Mouse (Mus musculus): ENCODE data around the gene Cryzl1. TPM values are rescaled to one million over a fixed set of nuclear protein-coding genes. Genes with fewer than 3 reads are reported as not detected.
"Not testable (repeated sequence)": the region's sequence is repeated elsewhere in the genome, so short reads cannot be mapped to it uniquely, and the experiment has no call there.

Cryzl1 gene
- total RNA-seq, 2 experiments from 2014 or later, result 12.1 to 20.0 TPM

- DNase-seq, result no peak
Observed at GRCm38 (mm10) chr16:91688023-91688618, 40.7 kb downstream of the Cryzl1 start.

DNA sequence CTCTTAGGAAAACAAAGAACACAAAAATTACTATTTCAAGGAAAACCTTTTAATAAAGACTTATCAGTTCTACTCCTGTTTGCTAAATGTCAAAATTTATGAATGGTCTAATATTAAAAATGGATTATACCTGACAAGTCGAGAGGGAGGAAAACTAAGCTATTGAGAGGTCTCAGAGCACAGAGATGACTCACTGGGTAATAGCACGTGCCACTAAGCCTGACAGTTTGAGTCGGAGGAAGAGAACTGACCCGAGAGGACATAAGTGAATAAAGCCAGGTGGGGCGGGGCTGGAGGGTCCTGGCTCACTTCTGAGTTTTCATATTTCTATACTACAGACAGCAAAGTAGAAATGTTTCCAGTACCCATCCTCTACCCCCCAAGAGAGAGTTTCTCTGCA is 42.4 kb downstream of the Cryzl1 start:
- no peak for DNase-seq

DNA sequence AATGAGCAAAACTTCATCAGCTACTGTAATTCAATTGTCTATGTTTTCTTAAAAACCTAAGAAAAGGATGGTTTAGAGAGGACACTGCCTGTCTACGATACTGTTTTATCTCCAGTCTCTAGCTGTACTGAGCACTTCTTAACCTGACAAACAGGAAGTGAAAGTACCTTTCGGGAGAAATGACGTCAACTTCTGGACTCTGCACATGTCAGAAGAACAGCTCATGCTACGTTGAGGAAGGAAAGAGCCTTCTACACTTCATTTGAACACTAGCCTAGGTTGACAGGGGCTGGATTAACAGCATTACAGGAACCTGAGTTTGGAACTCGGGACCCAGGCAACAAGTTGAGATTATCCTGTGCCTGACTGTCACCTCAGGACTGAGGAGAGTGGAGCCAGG is 43.2 kb downstream of the Cryzl1 start:
- no peak for DNase-seq

DNA sequence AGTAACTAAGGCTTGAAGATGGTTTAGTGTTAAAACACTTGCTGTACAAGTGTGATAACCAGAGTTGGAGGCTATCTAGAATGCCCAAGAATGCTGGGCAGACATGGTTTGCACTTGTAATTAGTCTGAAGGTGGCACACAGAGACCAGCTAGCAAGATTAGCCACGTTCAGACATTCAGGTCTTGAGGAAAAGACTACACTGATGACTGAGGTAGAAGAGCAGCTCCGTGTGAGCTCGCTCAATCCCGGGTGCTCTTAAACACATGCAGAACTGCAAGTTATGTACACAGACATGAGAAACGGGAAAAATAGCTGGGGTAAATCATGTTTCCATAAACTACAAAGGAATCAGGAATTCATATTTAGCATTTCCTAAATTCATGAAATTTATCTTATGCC is 48.1 kb downstream of the Cryzl1 start:
- no peak for DNase-seq

- no peak for DNase-seq
Observed at GRCm38 (mm10) chr16:91678147-91678911, 50.4 kb downstream of the Cryzl1 start.

- DNase-seq, result no peak
Observed at GRCm38 (mm10) chr16:91674500-91674899, 54.3 kb downstream of the Cryzl1 start.

GRCm38 (mm10) chr16:91663795-91664194 is 65.0 kb downstream of the Cryzl1 start:
- DNase-seq, result no peak

GRCm38 (mm10) chr16:91662336-91662735 is 66.4 kb downstream of the Cryzl1 start:
- no peak for DNase-seq

DNA sequence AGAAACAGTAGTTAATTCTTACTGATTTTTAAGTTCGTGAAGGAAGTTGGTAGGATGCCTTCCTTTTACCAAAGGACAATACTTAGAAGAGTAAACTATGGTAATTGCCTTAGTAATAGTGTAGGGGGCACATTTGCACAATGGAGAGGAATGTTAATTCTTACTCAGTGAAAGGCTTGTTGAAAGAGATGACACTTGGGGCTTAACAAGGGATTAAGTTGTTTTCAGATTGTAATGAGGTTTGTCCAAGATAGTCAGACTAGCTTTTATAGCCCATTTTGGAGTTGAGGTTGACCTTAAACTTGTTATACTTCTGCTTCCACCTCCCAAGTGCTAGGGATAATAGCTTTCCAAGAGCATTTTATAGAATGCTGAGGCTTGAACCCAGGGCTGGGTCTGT is 67.4 kb downstream of the Cryzl1 start:
- no peak for DNase-seq

GRCm38 (mm10) chr16:91659798-91660197 is 69.0 kb downstream of the Cryzl1 start:
- DNase-seq, result no peak

DNA sequence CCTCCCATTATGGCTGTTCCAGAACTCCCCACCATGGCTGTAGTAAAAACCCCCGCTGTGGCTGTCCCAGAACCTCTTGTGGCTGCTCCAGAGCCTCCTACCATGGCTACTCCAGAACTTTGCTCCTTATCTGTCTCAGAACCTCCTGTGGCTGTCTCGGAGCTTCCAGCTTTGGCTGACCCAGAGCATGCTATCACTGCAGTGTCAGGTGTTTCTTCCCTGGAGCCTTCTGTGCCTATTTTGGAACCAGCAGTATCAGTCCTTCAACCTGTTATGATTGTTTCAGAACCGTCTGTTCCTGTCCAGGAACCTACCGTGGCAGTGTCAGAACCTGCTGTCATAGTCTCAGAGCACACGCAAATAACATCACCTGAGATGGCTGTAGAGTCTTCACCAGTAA is 70.3 kb downstream of the Cryzl1 start:
- DNase-seq, result no peak

DNA sequence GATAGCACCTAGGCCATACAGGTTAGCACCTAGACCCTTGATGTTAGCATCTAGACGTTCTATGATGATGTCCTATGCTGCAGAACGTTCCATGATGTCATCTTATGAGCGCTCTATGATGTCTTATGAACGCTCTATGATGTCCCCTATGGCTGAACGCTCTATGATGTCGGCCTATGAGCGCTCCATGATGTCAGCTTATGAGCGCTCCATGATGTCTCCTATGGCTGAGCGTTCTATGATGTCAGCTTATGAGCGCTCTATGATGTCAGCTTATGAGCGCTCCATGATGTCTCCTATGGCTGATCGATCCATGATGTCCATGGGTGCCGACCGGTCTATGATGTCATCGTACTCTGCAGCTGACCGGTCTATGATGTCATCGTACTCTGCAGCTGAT is 71.5 kb downstream of the Cryzl1 start:
- no peak for DNase-seq

DNA sequence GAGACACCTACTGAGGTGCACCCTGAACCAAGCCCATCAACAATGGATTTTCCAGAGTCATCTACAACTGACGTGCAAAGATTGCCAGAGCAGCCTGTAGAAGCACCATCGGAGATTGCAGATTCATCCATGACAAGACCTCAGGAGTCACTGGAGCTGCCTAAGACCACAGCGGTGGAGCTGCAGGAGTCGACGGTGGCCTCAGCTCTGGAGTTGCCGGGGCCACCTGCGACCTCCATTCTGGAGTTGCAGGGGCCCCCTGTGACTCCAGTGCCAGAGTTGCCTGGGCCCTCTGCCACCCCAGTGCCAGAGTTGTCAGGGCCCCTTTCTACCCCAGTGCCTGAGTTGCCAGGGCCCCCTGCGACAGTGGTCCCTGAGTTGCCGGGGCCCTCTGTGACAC is 73.5 kb downstream of the Cryzl1 start:
- no peak for DNase-seq

DNA sequence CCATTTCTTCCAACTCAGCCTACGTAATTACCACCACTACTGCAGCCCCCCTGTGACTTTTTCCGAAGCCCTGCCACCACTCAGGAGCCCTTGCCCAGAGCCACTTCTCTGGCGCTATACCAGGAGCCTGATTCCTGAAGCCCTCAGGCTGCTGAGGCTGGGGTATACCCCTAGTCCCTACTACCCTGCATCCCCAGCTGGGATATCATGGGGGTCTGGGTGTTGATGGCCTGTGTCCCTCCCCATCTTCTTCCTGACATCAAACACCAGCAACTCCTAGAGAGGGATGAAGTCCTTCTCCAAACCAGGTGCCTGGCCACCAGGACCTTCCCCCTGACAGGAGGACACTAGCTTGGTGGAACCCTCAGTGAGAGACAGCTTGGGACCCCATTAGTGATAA is 76.6 kb downstream of the Cryzl1 start:
- no peak for DNase-seq

DNA sequence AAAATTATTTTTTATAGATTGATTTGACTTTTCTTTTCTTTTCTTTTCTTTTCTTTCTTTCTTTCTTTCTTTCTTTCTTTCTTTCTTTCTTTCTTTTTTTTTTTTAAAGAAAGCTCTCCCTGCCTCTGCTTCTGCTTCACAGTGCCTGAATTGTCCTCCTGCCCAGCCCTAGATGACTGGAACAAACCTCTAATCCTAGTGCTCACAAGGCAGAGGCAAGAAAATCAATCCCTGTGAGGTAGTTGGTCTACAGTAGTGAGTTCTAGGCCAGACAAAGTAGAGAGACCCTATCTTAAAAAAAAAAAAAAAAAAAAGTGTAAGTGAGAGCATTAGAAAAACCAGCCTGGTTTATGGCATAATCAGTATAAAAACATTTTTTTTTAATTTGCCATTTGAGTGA is 79.0 kb downstream of the Cryzl1 start:
- no peak for DNase-seq

DNA sequence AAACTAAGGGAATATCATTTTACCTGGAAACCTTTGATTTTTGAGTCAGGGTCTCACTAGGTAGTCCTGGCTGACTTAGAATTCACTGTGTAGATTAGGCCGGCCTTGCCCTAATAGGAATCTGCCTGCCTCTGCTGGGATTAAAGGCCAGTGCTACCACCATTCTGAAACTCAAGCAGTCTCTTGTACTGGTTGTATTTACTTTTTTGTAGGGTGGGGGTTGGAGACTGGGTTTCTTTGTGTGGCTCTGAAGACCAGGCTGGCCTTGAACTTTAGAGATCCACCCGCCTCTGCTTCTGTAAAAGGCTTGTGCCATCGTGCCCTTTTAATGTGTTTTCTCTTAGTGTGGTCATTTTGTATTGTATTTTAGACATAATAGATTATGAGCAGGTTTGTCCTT is 79.5 kb downstream of the Cryzl1 start:
- DNase-seq, result no peak

DNA sequence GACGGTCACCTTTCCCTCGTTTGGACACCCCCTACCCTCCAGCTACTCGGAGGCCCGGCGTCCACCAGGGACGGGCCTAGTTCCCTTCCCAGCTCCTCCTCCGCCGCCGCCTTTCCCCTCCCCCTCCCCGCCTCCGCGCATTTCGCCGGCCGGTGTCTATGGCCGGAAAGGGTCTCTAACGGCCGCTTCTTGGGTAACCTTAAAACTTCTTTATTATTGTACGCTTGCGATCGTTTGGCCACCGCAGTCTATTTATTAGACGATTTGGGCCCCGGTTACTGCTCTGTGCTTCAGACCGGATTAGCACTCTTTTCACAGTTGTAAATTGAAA is 80.6 kb downstream of the Cryzl1 start:
- DNase-seq, result peak; percentile 81

- peak; percentile 98 for DNase-seq
Observed at GRCm38 (mm10) chr16:91647461-91648219, 81.1 kb downstream of the Cryzl1 start, which contains the start of gene Son. TSS of gene Son (plus strand) at chr16:91647506.

DNA sequence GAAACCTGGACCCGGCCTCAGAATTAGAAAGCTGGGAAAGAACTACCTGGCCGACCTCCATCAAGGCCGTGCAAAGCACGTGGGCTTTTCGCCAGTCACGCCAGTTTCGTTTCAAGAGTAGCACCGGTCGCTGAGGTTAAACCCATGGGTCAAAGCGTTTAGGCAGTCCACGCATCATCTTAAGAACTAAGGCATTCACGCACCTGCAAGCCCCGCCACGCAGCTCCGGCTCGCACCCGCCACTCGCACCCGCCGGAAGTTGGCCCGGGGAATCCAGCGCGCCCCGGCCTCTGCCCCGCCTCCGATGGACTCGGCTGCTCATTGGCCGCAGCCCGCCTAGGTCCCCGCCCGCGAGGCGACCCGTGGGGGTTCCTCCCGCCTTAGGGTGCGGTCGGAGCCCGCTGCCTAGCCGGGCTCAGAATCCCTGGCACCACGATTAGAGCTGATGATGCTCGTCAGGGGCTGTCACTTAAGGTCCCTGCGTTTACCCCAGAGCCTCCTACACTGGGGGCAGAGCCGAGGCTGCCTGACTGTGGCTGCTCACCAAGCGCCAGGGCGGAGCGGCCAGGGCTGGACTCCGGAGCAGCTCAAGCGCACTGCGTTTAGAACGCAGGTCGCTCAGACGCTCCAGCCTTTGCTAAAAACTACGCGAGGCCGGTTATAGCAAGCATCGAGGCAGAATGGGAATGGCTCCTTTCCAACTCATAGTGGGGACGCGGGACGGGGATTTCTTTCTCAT is 81.9 kb downstream of the Cryzl1 start, which contains the start of gene Gart:
TSS of gene Gart (minus strand) at position 272 of the 739 bp plus-strand sequence.
- DNase-seq, result peak; percentile 96

GRCm38 (mm10) chr16:91645995-91646602 is 82.7 kb downstream of the Cryzl1 start:
- DNase-seq, result no peak

DNA sequence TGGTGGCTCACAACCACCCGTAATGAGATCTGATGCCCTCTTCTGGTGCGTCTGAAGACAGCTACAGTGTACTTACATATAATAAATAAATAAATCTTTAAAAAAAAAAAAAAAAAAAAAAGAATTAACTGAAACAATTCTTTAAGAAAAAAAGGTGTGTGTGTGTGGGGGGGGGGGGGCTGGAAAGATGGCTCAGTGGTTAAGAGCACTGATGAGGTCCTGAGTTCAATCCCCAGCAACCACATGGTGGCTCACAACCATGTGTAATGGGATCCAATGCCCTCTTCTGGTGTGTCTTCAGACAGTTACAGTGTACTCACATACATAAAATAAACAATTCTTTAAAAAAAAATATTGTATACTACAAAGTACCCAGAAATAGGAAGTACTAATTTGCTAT is 83.4 kb downstream of the Cryzl1 start:
- not testable (repeated sequence) for DNase-seq

- no peak for DNase-seq
Observed at GRCm38 (mm10) chr16:91644901-91645300, 83.9 kb downstream of the Cryzl1 start.

Measured in gastrocnemius, postnatal 25 days (tissue).